Mouse (Mus musculus): ENCODE data around the gene Rps27a. TPM values are rescaled to one million over a fixed set of nuclear protein-coding genes. Genes with fewer than 3 reads are reported as not detected.
"Not testable (repeated sequence)": the region's sequence is repeated elsewhere in the genome, so short reads cannot be mapped to it uniquely, and the experiment has no call there.

Rps27a gene
- total and polyA plus RNA-seq, 2 experiments, result 58.8 to 521 TPM

- DNase-seq (ENCODE audit: extremely low read depth, low read depth, low spot score), result no peak
- WGBS, result under 1% methylated on average over 27 of the region's 27 CpGs
- peak overlapping the region; percentile 85 for H3K9ac ChIP-seq (ENCODE audit: low read depth, low read length)
- peak overlapping the region; percentile 81 for H3K27ac ChIP-seq (replicated peaks; ENCODE audit: insufficient read depth, low read depth, low read length)
- peaks cover 25% of the 10 kb centered on the region for H3K36me3 ChIP-seq (ENCODE audit: control insufficient read depth, insufficient read depth, low read length)
- peaks cover 10% of the 10 kb centered on the region; the same call in 1 of the 2 replicates for H3K4me1 ChIP-seq (ENCODE audit: control insufficient read depth, insufficient read depth, low read length)
- peak overlapping the region; percentile 95 for H3K4me3 ChIP-seq (ENCODE audit: insufficient read depth, low read depth, low read length)
- H3K27me3 ChIP-seq (ENCODE audit: control insufficient read depth, insufficient read depth, low read length), result no peaks in the 10 kb centered on the region
- TF ChIP-seq CTCF (IDR thresholded peaks at IDR 0.05; ENCODE audit: low read depth, low read length) (no peak), POLR2A (IDR thresholded peaks at IDR 0.05; ENCODE audit: extremely low read depth, insufficient read depth, low read length) (no peak)
- H3K79me2 ChIP-seq (ENCODE audit: control insufficient read depth, insufficient read depth, low read length), result peaks cover 5% of the 10 kb centered on the region; the same call in 1 of the 2 replicates
These were observed 609 bp downstream of the Rps27a start for GRCm38 (mm10) chr11:29547249-29547751.

GRCm38 (mm10) chr11:29546762-29547161, 1.1 kb downstream of the Rps27a start:
- Histone ChIP-seq H3K4me1 (ENCODE audit: control insufficient read depth, insufficient read depth, low read length) (peaks cover 10% of the 10 kb centered on the region; the same call in 1 of the 2 replicates), H3K27ac (replicated peaks; ENCODE audit: insufficient read depth, low read depth, low read length) (no peak overlapping the region), H3K79me2 (ENCODE audit: control insufficient read depth, insufficient read depth, low read length) (peaks cover 5% of the 10 kb centered on the region; the same call in 1 of the 2 replicates), H3K9ac (ENCODE audit: low read depth, low read length) (no peak overlapping the region), H3K27me3 (ENCODE audit: control insufficient read depth, insufficient read depth, low read length) (no peaks in the 10 kb centered on the region), H3K4me3 (ENCODE audit: insufficient read depth, low read depth, low read length) (peak overlapping the region; percentile 95; the same call in 1 of the 2 replicates), H3K36me3 (ENCODE audit: control insufficient read depth, insufficient read depth, low read length) (peaks cover 28% of the 10 kb centered on the region)
- WGBS, result 3% methylated on average over 2 of the region's 2 CpGs
- TF ChIP-seq CTCF (IDR thresholded peaks at IDR 0.05; ENCODE audit: low read depth, low read length), result no peak
- no peak for TF ChIP-seq POLR2A (IDR thresholded peaks at IDR 0.05; ENCODE audit: extremely low read depth, insufficient read depth, low read length)
- no peak for DNase-seq (ENCODE audit: extremely low read depth, low read depth, low spot score)

- not testable (repeated sequence) for H3K27me3 ChIP-seq (ENCODE audit: control insufficient read depth, insufficient read depth, low read length); H3K4me3 ChIP-seq (ENCODE audit: insufficient read depth, low read depth, low read length); DNase-seq (ENCODE audit: extremely low read depth, low read depth, low spot score); H3K9ac ChIP-seq (ENCODE audit: low read depth, low read length); H3K27ac ChIP-seq (replicated peaks; ENCODE audit: insufficient read depth, low read depth, low read length); H3K79me2 ChIP-seq (ENCODE audit: control insufficient read depth, insufficient read depth, low read length); H3K4me1 ChIP-seq (ENCODE audit: control insufficient read depth, insufficient read depth, low read length)
- peaks cover 32% of the 10 kb centered on the region for H3K36me3 ChIP-seq (ENCODE audit: control insufficient read depth, insufficient read depth, low read length)
- 74% methylated on average over 2 of the region's 2 CpGs for WGBS
These were observed 1.6 kb downstream of the Rps27a start for GRCm38 (mm10) chr11:29546297-29546696.

GRCm38 (mm10) chr11:29545150-29545752, 2.7 kb downstream of the Rps27a start:
- H3K36me3 ChIP-seq (ENCODE audit: control insufficient read depth, insufficient read depth, low read length), result peaks cover 38% of the 10 kb centered on the region
- H3K4me1 ChIP-seq (ENCODE audit: control insufficient read depth, insufficient read depth, low read length); H3K9ac ChIP-seq (ENCODE audit: low read depth, low read length); H3K4me3 ChIP-seq (ENCODE audit: insufficient read depth, low read depth, low read length); H3K27me3 ChIP-seq (ENCODE audit: control insufficient read depth, insufficient read depth, low read length); H3K27ac ChIP-seq (replicated peaks; ENCODE audit: insufficient read depth, low read depth, low read length); H3K79me2 ChIP-seq (ENCODE audit: control insufficient read depth, insufficient read depth, low read length); DNase-seq (ENCODE audit: extremely low read depth, low read depth, low spot score): not testable (repeated sequence)
- 94% methylated on average over 4 of the region's 4 CpGs for WGBS

DNA sequence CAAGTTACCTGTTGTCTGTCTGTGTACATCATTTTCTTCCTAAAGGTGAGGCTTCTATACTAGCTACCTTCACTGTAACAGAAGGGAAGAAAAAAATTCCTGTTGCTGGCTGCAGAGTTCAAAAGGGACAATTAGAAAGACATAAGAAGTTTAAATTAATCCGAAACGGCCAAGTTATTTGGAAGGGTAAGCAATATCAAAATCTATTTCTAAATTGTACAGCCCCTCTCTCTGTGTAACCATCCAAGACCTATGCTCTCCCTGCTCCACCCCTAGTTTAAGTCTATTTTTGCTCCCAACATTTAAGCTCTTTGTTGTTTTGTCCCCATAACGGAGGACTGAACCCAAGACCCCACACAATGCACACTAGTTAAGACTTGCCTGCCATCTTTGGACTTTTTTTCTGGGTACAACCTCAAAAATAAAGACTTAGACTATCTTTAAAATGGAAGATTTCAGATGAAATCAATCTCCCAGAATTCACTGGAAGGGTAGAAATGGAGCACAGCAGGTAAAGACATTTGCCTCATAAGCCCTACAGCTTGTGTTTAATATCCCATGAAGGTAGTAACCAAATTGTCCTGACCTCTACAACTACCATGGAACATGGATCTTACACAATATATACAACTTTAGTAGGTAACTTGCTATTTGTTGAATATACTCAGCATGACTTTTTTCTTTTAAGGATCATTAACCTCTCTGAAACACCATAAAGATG, 3.5 kb downstream of the Rps27a start:
- Histone ChIP-seq H3K9ac (ENCODE audit: low read depth, low read length) (no peak overlapping the region), H3K27me3 (ENCODE audit: control insufficient read depth, insufficient read depth, low read length) (no peaks in the 10 kb centered on the region), H3K79me2 (ENCODE audit: control insufficient read depth, insufficient read depth, low read length) (peaks cover 5% of the 10 kb centered on the region; the same call in 1 of the 2 replicates), H3K27ac (replicated peaks; ENCODE audit: insufficient read depth, low read depth, low read length) (no peak overlapping the region), H3K4me3 (ENCODE audit: insufficient read depth, low read depth, low read length) (no peak overlapping the region), H3K4me1 (ENCODE audit: control insufficient read depth, insufficient read depth, low read length) (0 out of 2 replicates have a peak, but pooled peaks cover 8% of the 10 kb centered on the region), H3K36me3 (ENCODE audit: control insufficient read depth, insufficient read depth, low read length) (peaks cover 40% of the 10 kb centered on the region)
- DNase-seq (ENCODE audit: extremely low read depth, low read depth, low spot score), result no peak
- WGBS, result 95% methylated on average over 3 of the region's 3 CpGs
- TF ChIP-seq POLR2A (IDR thresholded peaks at IDR 0.05; ENCODE audit: extremely low read depth, insufficient read depth, low read length), result no peak
- no peak for TF ChIP-seq CTCF (IDR thresholded peaks at IDR 0.05; ENCODE audit: low read depth, low read length)

DNA sequence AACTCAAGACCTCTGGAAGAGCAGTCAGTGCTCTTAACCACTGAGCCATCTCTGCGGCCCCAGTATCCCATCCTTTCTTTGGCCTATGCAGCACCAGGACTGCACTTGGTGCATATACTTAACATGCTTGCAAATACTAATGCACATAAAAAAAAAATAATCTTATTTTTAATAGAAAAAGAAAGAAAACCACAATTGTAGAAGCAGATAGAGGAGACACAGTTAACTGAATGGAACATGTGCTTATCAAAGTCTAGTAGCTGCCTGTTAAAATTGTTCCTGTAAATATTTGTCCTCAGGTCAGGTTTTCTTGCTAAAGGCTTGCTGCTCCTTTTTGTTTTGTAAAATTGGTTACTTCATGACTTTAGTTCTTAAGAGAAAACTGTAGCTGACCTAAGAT, 9.7 kb downstream of the Rps27a start:
- TF ChIP-seq CTCF (IDR thresholded peaks at IDR 0.05; ENCODE audit: low read depth, low read length) (no peak), POLR2A (IDR thresholded peaks at IDR 0.05; ENCODE audit: extremely low read depth, insufficient read depth, low read length) (no peak)
- Histone ChIP-seq H3K9ac (ENCODE audit: low read depth, low read length) (no peak overlapping the region), H3K79me2 (ENCODE audit: control insufficient read depth, insufficient read depth, low read length) (no peaks in the 10 kb centered on the region), H3K36me3 (ENCODE audit: control insufficient read depth, insufficient read depth, low read length) (peaks cover 52% of the 10 kb centered on the region), H3K4me1 (ENCODE audit: control insufficient read depth, insufficient read depth, low read length) (no peaks in the 10 kb centered on the region), H3K27me3 (ENCODE audit: control insufficient read depth, insufficient read depth, low read length) (no peaks in the 10 kb centered on the region), H3K4me3 (ENCODE audit: insufficient read depth, low read depth, low read length) (no peak overlapping the region), H3K27ac (replicated peaks; ENCODE audit: insufficient read depth, low read depth, low read length) (no peak overlapping the region)
- DNase-seq (ENCODE audit: extremely low read depth, low read depth, low spot score), result no peak
- WGBS, result 100% methylated on average over 1 of the region's 1 CpGs
